Mouse (Mus musculus) limb, embryonic 13.5 days (tissue): ENCODE results near the gene Aipl1. TPM values are rescaled to one million over a fixed set of nuclear protein-coding genes. Genes with fewer than 3 reads are reported as not detected.
A peak's percentile ranks its signal among the peaks of the same experiment; 100 is the strongest.
"Not testable (repeated sequence)": the region's sequence is repeated elsewhere in the genome, so short reads cannot be mapped to it uniquely, and the experiment has no call there.

Experiments
- ATAC-seq: fragments of 200-750 bp; cut with Nextera tagmentation; 2 replicates; pipeline ENCODE4 v1.8.0; 2017; ENCODE audit warnings: low read depth, moderate number of reproducible peaks, moderate TSS enrichment; ENCODE audit not compliant: low FRiP score
- H3K27ac ChIP-seq: fragments of 300-500 bp; sonication (generic); 2 replicates; pipeline ENCODE4 v1.5.1; 2015; ENCODE audit warnings: inconsistent platforms, mild to moderate bottlenecking, moderate library complexity
- H3K27me3 ChIP-seq: fragments of 300-500 bp; sonication (generic); 2 replicates; pipeline ENCODE4 v1.6.1; 2015; ENCODE audit warnings: mild to moderate bottlenecking, inconsistent platforms
- H3K36me3 ChIP-seq: fragments of 300-500 bp; sonication (generic); 2 replicates; pipeline ENCODE4 v1.6.1; 2015; ENCODE audit warnings: inconsistent platforms, mild to moderate bottlenecking, moderate library complexity
- H3K4me1 ChIP-seq: fragments of 300-500 bp; sonication (generic); 2 replicates; pipeline ENCODE4 v1.6.1; 2015; ENCODE audit warnings: inconsistent platforms
- H3K4me2 ChIP-seq: fragments of 300-500 bp; sonication (generic); replicated peaks from 2 replicates; pipeline ENCODE4 v1.6.1; 2015; ENCODE audit warnings: inconsistent platforms, mild to moderate bottlenecking, moderate library complexity
- H3K4me3 ChIP-seq: fragments of 300-500 bp; sonication (generic); 2 replicates; pipeline ENCODE4 v1.5.1; 2015; ENCODE audit warnings: moderate library complexity, mild to moderate bottlenecking, inconsistent platforms
- H3K9ac ChIP-seq: fragments of 300-500 bp; sonication (generic); 2 replicates; pipeline ENCODE4 v1.6.1; 2015; ENCODE audit warnings: mild to moderate bottlenecking, inconsistent platforms
- H3K9me3 ChIP-seq: fragments of 300-500 bp; sonication (generic); 2 replicates; pipeline ENCODE4 v1.6.1; 2016; ENCODE audit warnings: inconsistent platforms
- WGBS: fragments of 180-500 bp; shearing (Covaris S2); methylation state at CpG from one replicate; pipeline ENCODE4 v1.1.7; 2015; 5-methylcytosine and 5-hydroxymethylcytosine counted together
- polyA plus RNA-seq: library from polyadenylated mRNA; unstranded; fragments of >200 nt; fragmentation: Nextera tagmentation; extraction: Ambion mirVana; gene quantifications from 2 replicates; pipeline ENCODE4 v1.2.1, GENCODE M21; 2015

Aipl1 gene
- polyA plus RNA-seq, 1 experiment from 2014 or later: 0.33 TPM

DNA sequence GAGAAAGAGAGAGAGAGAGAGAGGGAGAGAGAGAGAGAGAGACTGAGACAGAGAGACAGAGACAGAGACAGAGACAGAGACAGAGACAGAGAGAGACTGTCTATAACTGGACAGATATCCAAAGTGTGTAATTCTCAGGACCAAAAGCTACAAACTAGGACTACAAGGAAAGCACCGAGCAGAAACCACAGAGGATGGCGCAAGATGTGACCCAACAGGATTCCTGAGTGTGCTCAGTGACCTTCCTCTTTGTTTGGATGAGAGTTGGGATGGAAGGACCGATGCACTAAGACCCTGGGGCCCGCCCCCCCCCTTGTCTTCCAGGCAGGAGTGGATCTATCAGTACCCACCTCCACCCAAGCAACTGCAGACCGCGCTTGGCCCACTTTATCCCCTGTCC lies 31.8 kb downstream of the Aipl1 start:
- no peak overlapping the region for H3K4me2 ChIP-seq
- 88% methylated on average over 6 of the region's 6 CpGs for WGBS
- no peak overlapping the region for H3K27ac ChIP-seq
- no peak overlapping the region for H3K9ac ChIP-seq
- no peaks in the 10 kb centered on the region for H3K9me3 ChIP-seq
- no peak overlapping the region for H3K4me3 ChIP-seq
- no peaks in the 10 kb centered on the region for H3K27me3 ChIP-seq
- no peak for ATAC-seq
- H3K36me3 ChIP-seq: no peaks in the 10 kb centered on the region
- peaks cover 16% of the 10 kb centered on the region for H3K4me1 ChIP-seq

DNA sequence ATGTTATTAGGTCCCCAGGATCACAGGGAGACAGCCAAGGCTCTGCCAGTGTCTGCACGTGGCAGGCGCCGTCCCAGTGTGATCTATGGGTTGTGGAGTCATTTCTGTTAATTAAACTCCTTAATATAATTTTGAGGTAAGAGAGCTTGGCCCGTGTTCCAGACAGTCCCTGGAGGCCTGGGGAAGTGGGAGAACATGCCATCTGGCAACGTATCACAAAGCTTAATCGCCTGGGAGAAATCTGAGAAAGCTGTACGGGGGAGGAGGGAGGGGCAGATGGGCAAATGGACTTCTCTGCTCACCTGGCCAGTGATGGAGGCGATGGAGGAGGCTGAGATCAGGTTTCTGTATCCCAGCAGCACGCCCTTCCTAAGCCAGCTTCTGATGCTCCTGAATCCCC lies 34.1 kb downstream of the Aipl1 start:
- ATAC-seq: no peak
- no peak overlapping the region for H3K4me3 ChIP-seq
- no peaks in the 10 kb centered on the region for H3K36me3 ChIP-seq
- H3K27me3 ChIP-seq: no peaks in the 10 kb centered on the region
- no peak overlapping the region for H3K27ac ChIP-seq
- H3K9me3 ChIP-seq: no peaks in the 10 kb centered on the region
- WGBS: 22% methylated on average over 9 of the region's 9 CpGs
- H3K4me1 ChIP-seq: peaks cover 9% of the 10 kb centered on the region
- no peak overlapping the region for H3K9ac ChIP-seq
- H3K4me2 ChIP-seq: no peak overlapping the region

DNA sequence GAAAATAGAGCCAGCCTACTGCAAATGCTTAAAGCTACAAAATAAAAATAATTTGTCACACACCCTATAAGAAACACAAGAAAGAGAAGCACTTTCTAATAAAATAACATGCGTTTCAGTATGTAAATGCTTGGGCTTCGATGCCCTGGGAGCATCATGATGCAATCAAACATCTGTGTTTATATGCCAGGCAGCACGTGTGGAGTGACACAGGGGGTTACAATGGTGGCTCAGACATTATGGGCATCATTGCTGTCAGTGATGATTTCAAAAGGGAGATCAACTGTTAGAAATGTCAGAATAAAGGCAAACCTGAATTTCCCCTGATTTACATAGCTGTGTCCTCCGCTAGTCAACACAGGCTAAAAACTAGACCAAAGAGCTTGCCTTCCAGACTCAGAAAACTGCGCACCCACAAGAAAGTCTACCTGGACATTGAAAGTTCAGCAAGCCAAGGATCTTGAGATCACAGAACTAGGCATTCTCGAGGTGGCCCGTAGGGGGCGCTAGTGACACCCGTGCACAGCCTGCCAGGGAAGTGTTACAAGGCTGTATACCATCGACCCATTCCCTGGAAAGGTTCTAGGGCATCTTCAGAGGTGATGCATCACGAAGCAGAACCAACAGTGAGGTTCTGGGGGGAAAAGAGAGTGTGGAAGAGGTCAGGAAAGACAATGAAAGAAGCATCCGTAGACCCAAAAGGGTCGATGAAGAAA lies 35.0 kb downstream of the Aipl1 start:
- WGBS: 51% methylated on average over 13 of the region's 13 CpGs
- no peak overlapping the region for H3K27ac ChIP-seq
- no peak for ATAC-seq

DNA sequence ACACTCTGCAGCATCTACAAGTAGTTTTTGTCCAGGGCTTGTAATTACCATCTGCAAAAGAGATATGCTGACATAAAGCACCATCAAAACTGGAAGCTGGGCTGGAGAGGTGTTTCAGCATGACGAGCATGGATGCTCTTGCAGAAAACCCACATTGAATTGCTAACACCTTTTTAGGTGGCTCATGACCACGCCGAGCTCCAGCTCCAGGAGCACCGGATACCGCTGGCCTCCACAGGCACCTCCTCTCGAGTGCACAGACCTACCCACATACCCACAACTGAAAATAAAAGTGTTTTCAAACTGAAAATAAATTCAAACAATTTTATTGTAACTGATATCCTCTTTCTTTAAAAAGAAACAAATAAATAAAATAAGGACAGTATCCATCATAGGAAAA lies 37.1 kb downstream of the Aipl1 start:
- no peaks in the 10 kb centered on the region for H3K36me3 ChIP-seq
- H3K9ac ChIP-seq: no peak overlapping the region
- no peak for ATAC-seq
- peaks cover 6% of the 10 kb centered on the region; the same call in 1 of the 2 replicates for H3K27me3 ChIP-seq
- WGBS: 86% methylated on average over 6 of the region's 6 CpGs
- H3K9me3 ChIP-seq: peaks cover 3% of the 10 kb centered on the region; the same call in 1 of the 2 replicates
- peaks cover 17% of the 10 kb centered on the region for H3K4me1 ChIP-seq
- no peak overlapping the region for H3K4me2 ChIP-seq
- H3K27ac ChIP-seq: no peak overlapping the region
- no peak overlapping the region for H3K4me3 ChIP-seq

More for the DNA sequence above, 35.0 kb downstream of the Aipl1 start:
- H3K4me1 ChIP-seq: peaks cover 9% of the 10 kb centered on the region
- no peak overlapping the region for H3K9ac ChIP-seq
- no peaks in the 10 kb centered on the region for H3K9me3 ChIP-seq
- no peaks in the 10 kb centered on the region for H3K36me3 ChIP-seq
- H3K27me3 ChIP-seq: peaks cover 1% of the 10 kb centered on the region; the same call in 1 of the 2 replicates
- no peak overlapping the region for H3K4me2 ChIP-seq
- H3K4me3 ChIP-seq: no peak overlapping the region

DNA sequence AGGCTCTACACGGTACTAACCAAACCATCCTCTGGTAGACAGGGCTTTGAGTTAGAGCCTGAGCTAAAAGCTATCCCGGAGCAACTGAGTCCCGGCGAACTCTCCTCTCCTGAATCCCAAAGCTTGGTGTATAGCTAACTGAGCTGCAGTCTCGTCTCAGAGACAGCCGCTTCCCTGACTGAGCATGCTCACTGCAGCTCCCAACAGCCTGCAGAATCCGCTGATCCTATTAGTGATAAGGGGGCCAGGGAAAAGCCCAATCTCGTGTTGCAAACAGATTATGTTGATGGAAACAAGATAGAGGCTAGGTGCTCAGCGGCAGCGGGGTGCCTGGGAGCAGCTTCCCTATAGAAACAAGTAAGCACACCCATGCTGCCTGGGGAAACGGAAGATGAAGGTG lies 40.5 kb downstream of the Aipl1 start:
- H3K9ac ChIP-seq: no peak overlapping the region
- H3K4me2 ChIP-seq: no peak overlapping the region

DNA sequence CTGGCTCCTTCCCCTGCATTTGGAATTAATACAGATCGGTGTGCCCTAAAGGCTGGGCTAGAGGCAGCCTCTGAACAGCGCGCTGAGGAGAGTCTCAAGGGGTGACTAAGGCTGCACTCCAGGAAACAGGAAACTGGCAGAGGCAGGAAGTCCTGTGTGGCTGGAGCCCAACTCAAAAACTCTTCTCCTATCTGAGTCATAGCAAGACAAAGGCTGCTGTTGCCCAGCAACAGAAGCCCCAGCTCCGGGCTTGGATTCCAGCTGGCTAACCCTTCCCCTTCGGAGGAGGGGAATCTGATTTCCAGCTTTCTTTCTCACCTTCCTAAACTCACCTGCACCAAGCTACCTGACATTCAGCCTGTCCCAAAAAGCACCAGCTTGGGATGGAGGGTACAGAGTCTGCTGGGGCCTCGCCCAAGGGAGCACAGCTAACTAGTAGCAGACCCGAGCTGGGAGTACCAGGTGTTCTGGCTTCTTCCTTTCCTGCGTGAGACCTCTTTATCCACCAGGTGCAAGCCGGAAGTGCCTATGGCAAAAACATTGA lies 41.3 kb downstream of the Aipl1 start:
- WGBS: 29% methylated on average over 9 of the region's 9 CpGs
- no peak overlapping the region for H3K9ac ChIP-seq
- H3K4me3 ChIP-seq: no peak overlapping the region
- peak overlapping the region; percentile 44 for H3K4me2 ChIP-seq
- peaks cover 6% of the 10 kb centered on the region; the same call in 1 of the 2 replicates for H3K9me3 ChIP-seq
- ATAC-seq: no peak
- H3K27ac ChIP-seq: no peak overlapping the region
- peaks cover 6% of the 10 kb centered on the region; the same call in 1 of the 2 replicates for H3K27me3 ChIP-seq
- H3K36me3 ChIP-seq: no peaks in the 10 kb centered on the region
- H3K4me1 ChIP-seq: peaks cover 9% of the 10 kb centered on the region

More for the DNA sequence above, 40.5 kb downstream of the Aipl1 start:
- Histone ChIP-seq H3K36me3 (no peaks in the 10 kb centered on the region), H3K4me1 (peaks cover 9% of the 10 kb centered on the region), H3K9me3 (peaks cover 6% of the 10 kb centered on the region; the same call in 1 of the 2 replicates), H3K27ac (no peak overlapping the region), H3K27me3 (peaks cover 6% of the 10 kb centered on the region; the same call in 1 of the 2 replicates), H3K4me3 (no peak overlapping the region)
- WGBS: 37% methylated on average over 11 of the region's 11 CpGs
- ATAC-seq: no peak

DNA sequence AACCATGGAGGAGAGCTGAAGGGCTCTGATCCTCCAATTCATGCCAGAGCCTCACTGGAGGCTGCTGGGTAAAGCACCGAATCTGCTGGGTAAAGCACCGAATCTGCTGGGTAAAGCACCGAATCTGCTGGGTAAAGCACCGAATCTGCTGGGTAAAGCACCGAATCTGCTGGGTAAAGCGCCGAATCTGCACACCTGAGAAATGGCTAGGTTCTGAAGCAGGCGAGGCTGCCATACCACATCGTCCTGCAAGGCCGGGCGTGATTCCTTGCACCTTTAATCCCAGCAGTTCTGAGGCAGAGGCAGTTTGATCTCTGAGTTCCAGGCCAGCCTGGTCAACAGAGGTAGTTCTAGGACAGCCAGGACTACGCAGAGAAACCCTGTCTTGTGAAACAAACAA lies 44.9 kb downstream of the Aipl1 start:
- Histone ChIP-seq H3K36me3 (no peaks in the 10 kb centered on the region), H3K4me2 (no peak overlapping the region), H3K27me3 (peaks cover 13% of the 10 kb centered on the region), H3K4me3 (no peak overlapping the region), H3K9me3 (peaks cover 6% of the 10 kb centered on the region; the same call in 1 of the 2 replicates), H3K9ac (no peak overlapping the region), H3K4me1 (peaks cover 9% of the 10 kb centered on the region), H3K27ac (no peak overlapping the region)
- ATAC-seq: no peak
- WGBS: 87% methylated on average over 12 of the region's 12 CpGs

DNA sequence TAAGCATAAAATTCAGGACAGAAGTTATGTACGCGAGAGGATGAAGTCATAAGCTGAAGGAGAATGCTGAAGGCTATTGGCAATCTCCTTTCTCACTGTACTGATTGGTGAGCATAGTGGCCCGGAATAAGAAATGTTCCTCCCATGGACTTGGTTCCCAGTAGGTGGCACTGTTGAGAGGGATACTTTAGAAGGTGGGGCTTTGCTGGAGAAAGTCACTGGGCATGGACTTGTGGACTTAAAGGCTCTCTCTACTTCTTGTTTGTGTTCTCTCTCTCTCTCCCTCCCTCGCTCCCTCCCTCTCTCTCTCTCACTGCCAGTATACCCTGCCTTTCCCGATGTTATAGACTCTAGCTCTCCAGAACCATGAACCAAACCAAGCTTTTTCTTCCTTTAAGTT lies 45.8 kb downstream of the Aipl1 start:
- 27% methylated on average over 5 of the region's 5 CpGs for WGBS
- H3K27ac ChIP-seq: no peak overlapping the region
- H3K4me1 ChIP-seq: peaks cover 12% of the 10 kb centered on the region
- H3K9ac ChIP-seq: no peak overlapping the region
- peaks cover 6% of the 10 kb centered on the region; the same call in 1 of the 2 replicates for H3K9me3 ChIP-seq
- no peak; the same call in 1 of the 2 replicates for ATAC-seq
- peaks cover 12% of the 10 kb centered on the region for H3K27me3 ChIP-seq
- no peak overlapping the region for H3K4me2 ChIP-seq
- H3K36me3 ChIP-seq: no peaks in the 10 kb centered on the region
- no peak overlapping the region for H3K4me3 ChIP-seq

DNA sequence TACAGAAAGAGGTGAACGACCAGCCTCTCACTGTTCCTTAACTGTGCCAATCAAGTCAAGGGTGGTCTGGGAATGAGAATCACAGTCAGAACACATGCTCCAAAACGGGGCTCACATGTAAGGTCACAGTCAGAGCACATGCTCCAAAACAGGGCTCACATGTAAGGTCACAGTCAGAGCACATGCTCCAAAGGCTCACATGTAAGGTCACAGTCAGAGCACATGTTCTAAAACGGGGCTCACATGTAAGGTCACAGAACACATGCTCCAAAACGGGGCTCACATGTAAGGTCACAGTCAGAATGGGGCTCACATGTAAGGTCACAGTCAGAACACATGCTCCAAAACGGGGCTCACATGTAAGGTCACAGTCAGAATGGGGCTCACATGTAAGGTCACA lies 47.9 kb downstream of the Aipl1 start:
- not testable (repeated sequence) for ATAC-seq, H3K9ac ChIP-seq, H3K4me3 ChIP-seq, H3K36me3 ChIP-seq, H3K4me2 ChIP-seq, H3K9me3 ChIP-seq, H3K4me1 ChIP-seq, H3K27ac ChIP-seq
- peaks cover 21% of the 10 kb centered on the region for H3K27me3 ChIP-seq
- 62% methylated on average over 5 of the region's 5 CpGs for WGBS

DNA sequence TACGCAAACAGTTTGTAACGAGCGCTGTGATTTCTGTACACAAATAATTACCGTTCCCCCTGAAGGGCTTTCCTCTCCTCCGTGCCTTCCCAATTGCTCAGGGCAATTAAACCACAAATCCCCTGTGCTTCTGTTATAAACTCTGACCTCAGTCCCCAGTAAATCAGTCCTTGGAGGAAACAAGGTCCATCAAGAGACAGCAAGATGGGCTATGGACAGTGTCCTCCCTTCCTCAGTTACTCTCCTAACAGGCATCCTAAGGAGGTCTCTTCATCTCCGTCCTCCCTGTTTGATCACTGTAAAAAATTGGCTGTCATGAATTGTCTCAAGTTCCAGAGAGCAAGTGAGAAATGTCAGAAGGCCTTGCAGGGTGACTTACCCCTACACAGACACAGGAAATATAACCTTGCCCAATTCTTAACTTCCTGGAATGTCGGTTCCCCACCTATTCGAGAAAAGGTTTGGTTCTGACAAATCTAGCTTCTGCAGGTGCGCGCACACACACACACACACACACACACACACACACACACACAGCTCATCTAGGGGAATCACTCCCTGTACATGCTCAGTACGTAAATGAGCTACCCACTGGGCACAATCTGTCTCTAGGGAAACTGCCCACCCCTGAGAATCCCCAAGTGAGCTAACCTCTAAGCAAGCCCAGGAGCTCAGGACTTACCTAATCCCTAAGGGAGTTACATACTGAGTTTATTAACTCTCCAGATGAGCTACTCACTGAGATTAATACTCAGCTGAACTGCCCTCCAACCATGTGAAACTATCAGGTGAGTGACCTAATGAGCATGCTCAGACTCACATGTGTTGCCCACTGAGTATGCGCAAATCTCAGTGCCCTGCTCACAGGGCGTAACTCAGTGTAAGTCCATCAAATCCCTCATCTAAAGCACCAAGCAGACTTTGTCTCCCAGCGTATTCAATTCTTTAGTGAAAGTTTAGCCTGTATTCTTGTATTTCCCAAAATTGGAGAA lies 49.9 kb downstream of the Aipl1 start:
- ATAC-seq: no peak
- H3K36me3 ChIP-seq: no peaks in the 10 kb centered on the region

DNA sequence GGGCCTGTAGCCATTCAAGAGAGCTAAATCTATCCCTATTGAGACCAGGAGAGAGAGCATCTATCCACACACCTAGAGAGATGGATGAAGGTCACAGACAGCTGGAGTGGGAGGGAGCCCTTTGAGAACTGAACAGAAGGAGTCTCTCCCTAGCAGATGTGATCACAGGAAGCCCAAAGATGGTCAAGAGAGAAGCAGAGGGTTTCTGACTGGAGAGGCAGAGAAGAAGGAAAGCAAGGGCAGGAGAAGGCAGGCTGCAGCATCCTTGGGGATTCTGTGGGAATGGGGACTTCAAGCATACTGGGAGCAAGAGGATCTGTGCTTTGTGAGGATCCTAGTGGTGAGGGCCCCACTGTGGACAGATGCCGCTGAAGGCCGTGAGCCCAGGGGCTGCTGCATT lies 51.5 kb downstream of the Aipl1 start:
- 64% methylated on average over 2 of the region's 2 CpGs for WGBS
- no peak for ATAC-seq
- H3K9me3 ChIP-seq: no peaks in the 10 kb centered on the region

More for the DNA sequence above, 49.9 kb downstream of the Aipl1 start:
- WGBS: 42% methylated on average over 14 of the region's 14 CpGs
- Histone ChIP-seq H3K9ac (no peak overlapping the region), H3K4me2 (no peak overlapping the region), H3K27ac (no peak overlapping the region), H3K27me3 (peaks cover 21% of the 10 kb centered on the region), H3K4me1 (peaks cover 8% of the 10 kb centered on the region; the same call in 1 of the 2 replicates), H3K9me3 (no peaks in the 10 kb centered on the region), H3K4me3 (no peak overlapping the region)

More for the DNA sequence above, 51.5 kb downstream of the Aipl1 start:
- no peak overlapping the region for H3K4me3 ChIP-seq
- peaks cover 21% of the 10 kb centered on the region for H3K27me3 ChIP-seq
- no peaks in the 10 kb centered on the region for H3K36me3 ChIP-seq
- peaks cover 8% of the 10 kb centered on the region; the same call in 1 of the 2 replicates for H3K4me1 ChIP-seq
- H3K4me2 ChIP-seq: no peak overlapping the region
- H3K9ac ChIP-seq: no peak overlapping the region
- H3K27ac ChIP-seq: no peak overlapping the region
